Mouse (Mus musculus): ENCODE measurements around the gene 2610528J11Rik.

GRCm38 (mm10) chr4:118571441-118571840 is 44.6 kb downstream of the 2610528J11Rik start:
- no peak for TF ChIP-seq TAL1 (IDR thresholded peaks at IDR 0.05; ENCODE audit: low read length)
- TF ChIP-seq GATA1 (IDR thresholded peaks at IDR 0.05; ENCODE audit: low read length): no peak
